Mouse (Mus musculus): ENCODE measurements at regions not wholly inside any gene's neighbourhood (a gene's known extent, or its start where the extent isn't known, plus 50 kb on each side); places are given as distances from the start of the nearest gene placed in this dataset.
A peak's percentile ranks its signal among the peaks of the same experiment; 100 is the strongest.
"Not testable (repeated sequence)": the region's sequence is repeated elsewhere in the genome, so short reads cannot be mapped to it uniquely, and the experiment has no call there.

- DNase-seq (ENCODE audit: low spot score) (peak; percentile 39), ATAC-seq (ENCODE audit: low read depth) (no peak)
- Histone ChIP-seq H3K27me3 (replicated peaks; ENCODE audit: control insufficient read depth, insufficient read depth, low read length) (no peaks in the 10 kb centered on the region), H3K9me3 (ENCODE audit: control insufficient read depth, low read length) (no peaks in the 10 kb centered on the region), H3K36me3 (ENCODE audit: control insufficient read depth, insufficient read depth, low read length) (no peaks in the 10 kb centered on the region), H3K4me2 (ENCODE audit: low read depth, low read length) (no peak overlapping the region), H3K27ac (replicated peaks; ENCODE audit: low read depth, low read length) (no peak overlapping the region), H3K9ac (ENCODE audit: low read depth, low read length) (no peak overlapping the region), H3K4me3 (ENCODE audit: low read depth, low read length) (no peak overlapping the region), H3K4me1 (ENCODE audit: control insufficient read depth, insufficient read depth, low read length) (no peaks in the 10 kb centered on the region)
- WGBS = 2% methylated on average over 3 of the region's 3 CpGs
Measured at GRCm38 (mm10) chr10:27761402-27761801, 141.8 kb upstream of the Lama2 start.

- no peaks in the 10 kb centered on the region for H3K4me1 ChIP-seq (ENCODE audit: control insufficient read depth, insufficient read depth, low read length)
- peak; percentile 77 for DNase-seq (ENCODE audit: low spot score)
- no peak overlapping the region for H3K4me2 ChIP-seq (ENCODE audit: low read depth, low read length)
- H3K9ac ChIP-seq (ENCODE audit: low read depth, low read length) = no peak overlapping the region
- ATAC-seq (ENCODE audit: low read depth) = peak; percentile 57
- no peaks in the 10 kb centered on the region for H3K27me3 ChIP-seq (replicated peaks; ENCODE audit: control insufficient read depth, insufficient read depth, low read length)
- H3K9me3 ChIP-seq (ENCODE audit: control insufficient read depth, low read length) = no peaks in the 10 kb centered on the region
- no peak overlapping the region for H3K4me3 ChIP-seq (ENCODE audit: low read depth, low read length)
- WGBS = 8% methylated on average over 1 of the region's 1 CpGs
- no peaks in the 10 kb centered on the region for H3K36me3 ChIP-seq (ENCODE audit: control insufficient read depth, insufficient read depth, low read length)
- H3K27ac ChIP-seq (replicated peaks; ENCODE audit: low read depth, low read length) = no peak overlapping the region
Measured at GRCm38 (mm10) chr10:27802368-27802767, 182.8 kb upstream of the Lama2 start.

- ATAC-seq (ENCODE audit: low read depth) = no peak; the same call in 1 of the 2 replicates
- WGBS = 60% methylated on average over 2 of the region's 2 CpGs
- Histone ChIP-seq H3K4me3 (ENCODE audit: low read depth, low read length) (no peak overlapping the region), H3K4me1 (ENCODE audit: control insufficient read depth, insufficient read depth, low read length) (no peaks in the 10 kb centered on the region), H3K27me3 (replicated peaks; ENCODE audit: control insufficient read depth, insufficient read depth, low read length) (no peaks in the 10 kb centered on the region), H3K9ac (ENCODE audit: low read depth, low read length) (no peak overlapping the region), H3K27ac (replicated peaks; ENCODE audit: low read depth, low read length) (no peak overlapping the region), H3K4me2 (ENCODE audit: low read depth, low read length) (no peak overlapping the region), H3K9me3 (ENCODE audit: control insufficient read depth, low read length) (no peaks in the 10 kb centered on the region), H3K36me3 (ENCODE audit: control insufficient read depth, insufficient read depth, low read length) (no peaks in the 10 kb centered on the region)
- DNase-seq (ENCODE audit: low spot score) = peak; percentile 6
Measured at GRCm38 (mm10) chr10:27809539-27809938, 190.0 kb upstream of the Lama2 start.

- DNase-seq (ENCODE audit: low spot score); H3K9ac ChIP-seq (ENCODE audit: low read depth, low read length); H3K4me1 ChIP-seq (ENCODE audit: control insufficient read depth, insufficient read depth, low read length); H3K4me3 ChIP-seq (ENCODE audit: low read depth, low read length); H3K4me2 ChIP-seq (ENCODE audit: low read depth, low read length); H3K9me3 ChIP-seq (ENCODE audit: control insufficient read depth, low read length); H3K27me3 ChIP-seq (replicated peaks; ENCODE audit: control insufficient read depth, insufficient read depth, low read length); H3K36me3 ChIP-seq (ENCODE audit: control insufficient read depth, insufficient read depth, low read length); H3K27ac ChIP-seq (replicated peaks; ENCODE audit: low read depth, low read length); ATAC-seq (ENCODE audit: low read depth): not testable (repeated sequence)
- WGBS = 89% methylated on average over 6 of the region's 9 CpGs
Measured at GRCm38 (mm10) chr10:27825671-27826070, 206.1 kb upstream of the Lama2 start.

DNA sequence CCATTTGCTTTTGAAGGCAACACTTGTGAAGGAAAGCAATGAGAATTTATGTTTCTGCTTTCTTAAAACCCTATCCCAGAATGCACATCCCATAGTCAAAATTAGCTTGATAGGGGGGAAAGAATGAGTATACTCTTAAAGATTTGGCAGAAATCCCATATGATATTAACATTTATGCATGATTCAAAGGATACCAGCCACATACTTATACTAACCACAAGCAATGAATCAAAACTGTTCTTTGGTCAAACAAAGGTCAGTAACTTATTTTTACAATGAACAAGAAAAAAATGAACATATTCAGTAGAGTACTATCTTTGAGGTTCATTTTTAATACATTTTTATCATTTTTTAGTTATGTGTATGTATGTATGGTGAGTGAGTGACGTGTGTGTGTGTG is 208.8 kb upstream of the Lama2 start:
- Histone ChIP-seq H3K9me3 (ENCODE audit: control insufficient read depth, low read length) (no peaks in the 10 kb centered on the region), H3K4me1 (ENCODE audit: control insufficient read depth, insufficient read depth, low read length) (no peaks in the 10 kb centered on the region), H3K4me2 (ENCODE audit: low read depth, low read length) (no peak overlapping the region), H3K27ac (replicated peaks; ENCODE audit: low read depth, low read length) (no peak overlapping the region), H3K9ac (ENCODE audit: low read depth, low read length) (no peak overlapping the region), H3K27me3 (replicated peaks; ENCODE audit: control insufficient read depth, insufficient read depth, low read length) (no peaks in the 10 kb centered on the region), H3K36me3 (ENCODE audit: control insufficient read depth, insufficient read depth, low read length) (no peaks in the 10 kb centered on the region), H3K4me3 (ENCODE audit: low read depth, low read length) (no peak overlapping the region)
- DNase-seq (ENCODE audit: low spot score) (no peak), ATAC-seq (ENCODE audit: low read depth) (no peak)
- 69% methylated on average over 1 of the region's 1 CpGs for WGBS

GRCm38 (mm10) chr10:27838666-27839065 is 219.1 kb upstream of the Lama2 start:
- DNase-seq (ENCODE audit: low spot score) (no peak), ATAC-seq (ENCODE audit: low read depth) (no peak)
- Histone ChIP-seq H3K9ac (ENCODE audit: low read depth, low read length) (no peak overlapping the region), H3K4me1 (ENCODE audit: control insufficient read depth, insufficient read depth, low read length) (no peaks in the 10 kb centered on the region), H3K4me2 (ENCODE audit: low read depth, low read length) (no peak overlapping the region), H3K9me3 (ENCODE audit: control insufficient read depth, low read length) (no peaks in the 10 kb centered on the region), H3K36me3 (ENCODE audit: control insufficient read depth, insufficient read depth, low read length) (no peaks in the 10 kb centered on the region), H3K27me3 (replicated peaks; ENCODE audit: control insufficient read depth, insufficient read depth, low read length) (no peaks in the 10 kb centered on the region), H3K4me3 (ENCODE audit: low read depth, low read length) (no peak overlapping the region), H3K27ac (replicated peaks; ENCODE audit: low read depth, low read length) (no peak overlapping the region)
- 95% methylated on average over 1 of the region's 1 CpGs for WGBS

DNA sequence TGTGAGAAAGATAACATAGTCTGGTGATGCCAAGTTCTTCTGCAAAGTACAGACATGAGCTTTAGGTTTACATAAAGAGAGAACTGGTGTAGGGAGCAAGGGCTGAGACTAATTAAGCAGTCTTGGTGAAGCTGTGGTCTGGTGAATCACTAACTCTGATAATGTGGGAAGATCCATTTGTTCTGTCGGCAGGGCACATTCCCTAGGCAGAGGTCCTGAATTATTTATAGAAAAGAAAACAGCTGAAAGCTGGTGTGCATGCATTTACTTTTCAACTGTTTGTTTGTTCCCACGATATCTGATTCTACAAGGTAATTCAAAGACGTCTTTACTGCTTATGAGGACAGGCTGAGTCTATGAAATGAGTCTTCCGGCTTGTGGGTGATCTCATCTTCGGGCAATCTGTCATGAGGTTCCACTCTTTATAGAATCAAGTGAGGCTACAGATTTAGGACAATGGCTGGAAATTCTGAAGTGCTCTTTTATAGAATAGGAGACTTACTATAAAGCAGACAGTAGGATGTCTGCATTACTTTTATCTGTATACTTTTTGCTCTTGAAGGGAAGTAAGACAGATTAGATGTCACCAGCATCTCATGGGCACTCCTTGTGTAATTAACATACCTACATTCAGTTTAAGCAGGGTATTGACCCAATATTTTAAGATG is 221.6 kb upstream of the Lama2 start:
- Histone ChIP-seq H3K4me1 (ENCODE audit: control insufficient read depth, insufficient read depth, low read length) (no peaks in the 10 kb centered on the region), H3K36me3 (ENCODE audit: control insufficient read depth, insufficient read depth, low read length) (no peaks in the 10 kb centered on the region), H3K4me3 (ENCODE audit: low read depth, low read length) (no peak overlapping the region), H3K27ac (replicated peaks; ENCODE audit: low read depth, low read length) (no peak overlapping the region), H3K9ac (ENCODE audit: low read depth, low read length) (no peak overlapping the region), H3K4me2 (ENCODE audit: low read depth, low read length) (no peak overlapping the region), H3K9me3 (ENCODE audit: control insufficient read depth, low read length) (no peaks in the 10 kb centered on the region), H3K27me3 (replicated peaks; ENCODE audit: control insufficient read depth, insufficient read depth, low read length) (no peaks in the 10 kb centered on the region)
- ATAC-seq (ENCODE audit: low read depth) (no peak), DNase-seq (ENCODE audit: low spot score) (no peak)
- WGBS = 65% methylated on average over 5 of the region's 5 CpGs

DNA sequence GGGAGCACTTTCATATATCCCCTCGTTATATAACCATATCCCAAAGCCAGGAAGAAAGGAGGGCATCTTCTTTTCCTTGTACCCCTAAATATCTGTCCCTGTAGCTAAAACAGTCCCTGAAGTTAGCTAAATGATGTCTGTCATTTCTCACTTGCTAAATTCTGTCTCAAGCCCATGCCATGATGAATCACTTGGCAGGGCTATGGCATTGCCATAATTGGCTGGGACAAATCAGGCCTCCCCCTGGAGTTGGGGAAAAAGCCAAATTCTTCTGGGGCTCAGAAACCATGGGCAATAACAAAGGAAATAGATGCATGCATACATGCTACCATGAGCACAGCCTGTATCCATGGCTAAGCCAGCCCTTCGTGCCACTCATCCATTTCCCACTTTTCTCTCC is 223.5 kb upstream of the Lama2 start:
- H3K9ac ChIP-seq (ENCODE audit: low read depth, low read length) = no peak overlapping the region
- no peaks in the 10 kb centered on the region for H3K9me3 ChIP-seq (ENCODE audit: control insufficient read depth, low read length)
- no peaks in the 10 kb centered on the region for H3K4me1 ChIP-seq (ENCODE audit: control insufficient read depth, insufficient read depth, low read length)
- ATAC-seq (ENCODE audit: low read depth) (no peak), DNase-seq (ENCODE audit: low spot score) (no peak)
- no peak overlapping the region for H3K27ac ChIP-seq (replicated peaks; ENCODE audit: low read depth, low read length)
- no peaks in the 10 kb centered on the region for H3K27me3 ChIP-seq (replicated peaks; ENCODE audit: control insufficient read depth, insufficient read depth, low read length)
- no peak overlapping the region for H3K4me3 ChIP-seq (ENCODE audit: low read depth, low read length)
- WGBS = 76% methylated on average over 2 of the region's 2 CpGs
- H3K36me3 ChIP-seq (ENCODE audit: control insufficient read depth, insufficient read depth, low read length) = no peaks in the 10 kb centered on the region
- no peak overlapping the region for H3K4me2 ChIP-seq (ENCODE audit: low read depth, low read length)

- Histone ChIP-seq H3K4me1 (ENCODE audit: control insufficient read depth, insufficient read depth, low read length) (no peaks in the 10 kb centered on the region), H3K9me3 (ENCODE audit: control insufficient read depth, low read length) (no peaks in the 10 kb centered on the region), H3K36me3 (ENCODE audit: control insufficient read depth, insufficient read depth, low read length) (no peaks in the 10 kb centered on the region), H3K9ac (ENCODE audit: low read depth, low read length) (no peak overlapping the region), H3K27ac (replicated peaks; ENCODE audit: low read depth, low read length) (no peak overlapping the region), H3K4me2 (ENCODE audit: low read depth, low read length) (no peak overlapping the region), H3K27me3 (replicated peaks; ENCODE audit: control insufficient read depth, insufficient read depth, low read length) (no peaks in the 10 kb centered on the region), H3K4me3 (ENCODE audit: low read depth, low read length) (no peak overlapping the region)
- no peak for ATAC-seq (ENCODE audit: low read depth)
- 60% methylated on average over 2 of the region's 2 CpGs for WGBS
- no peak for DNase-seq (ENCODE audit: low spot score)
Measured at GRCm38 (mm10) chr10:27863625-27864024, 211.0 kb upstream of the Ptprk start.

All from embryonic facial prominence, embryonic 14.5 days (tissue).